Mouse (Mus musculus) thymus, postnatal 0 days (tissue): ENCODE measurements around the gene Polg2. TPM values are rescaled to one million over a fixed set of nuclear protein-coding genes. Genes with fewer than 3 reads are reported as not detected.
A peak's percentile ranks its signal among the peaks of the same experiment; 100 is the strongest.
"Not testable (repeated sequence)": the region's sequence is repeated elsewhere in the genome, so short reads cannot be mapped to it uniquely, and the experiment has no call there.

Experiments
- DNase-seq: peaks from one replicate; pipeline ENCODE4 v3.0.0-alpha.2; 2015; ENCODE audit warnings: low spot score
- polyA plus RNA-seq: library from polyadenylated mRNA; unstranded; fragments of >200 nt; fragmentation: Nextera tagmentation; extraction: Ambion mirVana; gene quantifications from 2 replicates; pipeline ENCODE4 v1.2.1, GENCODE M21; 2015

Polg2 gene
- polyA plus RNA-seq, 1 experiment from 2014 or later = 19.1 TPM

GRCm38 (mm10) chr11:106762800-106763185 lies 16.5 kb downstream of the Polg2 start:
- DNase-seq = no peak

- peak; percentile 65 for DNase-seq
Measured at GRCm38 (mm10) chr11:106762139-106762799, 17.1 kb downstream of the Polg2 start.

GRCm38 (mm10) chr11:106760511-106760910 lies 18.8 kb downstream of the Polg2 start:
- DNase-seq = no peak

GRCm38 (mm10) chr11:106759028-106759427 lies 20.3 kb downstream of the Polg2 start:
- no peak for DNase-seq

- DNase-seq = no peak
Measured at GRCm38 (mm10) chr11:106755583-106755982, 23.8 kb downstream of the Polg2 start.

GRCm38 (mm10) chr11:106753314-106753713 lies 26.0 kb downstream of the Polg2 start:
- no peak for DNase-seq

- peak; percentile 72 for DNase-seq
Measured at GRCm38 (mm10) chr11:106752103-106752502, 27.2 kb downstream of the Polg2 start.

GRCm38 (mm10) chr11:106751039-106752018 lies 28.0 kb downstream of the Polg2 start, which contains the start of gene Milr1:
Gene Milr1, plus strand, starts transcription at chr11:106751226.
- DNase-seq = peak; percentile 52

GRCm38 (mm10) chr11:106750121-106750751 lies 29.1 kb downstream of the Polg2 start, which contains the start of gene Pecam1:
Gene Pecam1, minus strand, starts transcription at chr11:106750628.
- peak; percentile 90 for DNase-seq

GRCm38 (mm10) chr11:106749557-106750120 lies 29.7 kb downstream of the Polg2 start:
- not testable (repeated sequence) for DNase-seq

GRCm38 (mm10) chr11:106744949-106745348 lies 34.4 kb downstream of the Polg2 start:
- no peak for DNase-seq

GRCm38 (mm10) chr11:106742388-106742841 lies 36.9 kb downstream of the Polg2 start:
- DNase-seq = peak; percentile 64

GRCm38 (mm10) chr11:106741826-106742225 lies 37.5 kb downstream of the Polg2 start:
- no peak for DNase-seq

- no peak for DNase-seq
Measured at GRCm38 (mm10) chr11:106741232-106741631, 38.1 kb downstream of the Polg2 start.

GRCm38 (mm10) chr11:106740724-106741123 lies 38.6 kb downstream of the Polg2 start:
- DNase-seq = not testable (repeated sequence)

- no peak for DNase-seq
Measured at GRCm38 (mm10) chr11:106739116-106739515, 40.2 kb downstream of the Polg2 start.

GRCm38 (mm10) chr11:106737178-106737621 lies 42.1 kb downstream of the Polg2 start:
- no peak for DNase-seq

- DNase-seq = no peak
Measured at GRCm38 (mm10) chr11:106736614-106737013, 42.7 kb downstream of the Polg2 start.

- DNase-seq = no peak
Measured at GRCm38 (mm10) chr11:106730714-106731113, 48.6 kb downstream of the Polg2 start.

- DNase-seq = no peak
Measured at GRCm38 (mm10) chr11:106729656-106730055, 49.7 kb downstream of the Polg2 start.
